In the genomic region with DNA sequence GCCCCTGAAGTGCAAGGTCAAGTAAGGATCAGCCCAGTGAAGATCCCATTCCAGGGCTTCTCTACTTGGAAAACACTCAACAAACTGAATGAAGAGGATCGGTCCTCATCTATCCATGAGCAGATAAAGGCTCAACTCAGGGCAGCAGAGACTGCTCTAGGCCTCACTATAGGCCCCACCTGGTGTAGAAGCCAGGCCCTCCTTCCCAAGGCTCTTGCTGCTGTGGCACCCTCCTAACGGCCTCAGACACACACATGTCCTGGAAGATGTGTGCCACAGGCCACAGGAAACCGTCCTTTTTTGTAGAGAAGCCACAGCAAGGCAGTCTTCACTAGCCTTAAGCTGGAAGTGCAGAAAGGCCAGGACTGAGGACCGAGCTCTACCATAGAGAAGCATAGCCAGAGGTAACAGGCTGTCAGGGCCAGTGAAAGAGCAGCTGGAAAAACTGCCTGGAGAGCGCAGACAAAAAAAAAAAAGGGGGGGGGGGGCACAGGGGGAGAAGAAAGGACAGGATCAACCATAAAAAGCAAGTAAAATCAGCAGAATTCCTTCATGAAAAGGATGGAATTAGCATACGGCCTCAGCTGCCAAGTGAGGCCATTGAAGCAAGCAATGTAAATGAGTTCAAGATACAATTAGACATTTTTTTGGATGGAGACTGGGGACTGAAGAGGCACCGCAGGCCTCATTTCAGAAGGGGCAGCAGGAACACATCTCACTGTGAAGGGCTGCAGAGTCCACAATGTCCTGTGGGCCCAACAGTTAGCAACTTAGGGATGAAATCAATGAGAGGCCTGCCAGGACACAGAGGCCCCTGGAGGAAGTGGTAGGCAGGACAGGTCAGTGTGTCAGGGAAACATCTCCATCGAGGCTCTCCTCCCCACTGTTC, we compare ENCODE assay signal across 8 mouse cellular contexts. TPM values are rescaled to one million over a fixed set of nuclear protein-coding genes. Genes with fewer than 3 reads are reported as not detected.
DNase-seq lines count a peak whose midpoint lies in the region; ATAC-seq and TF ChIP-seq lines count a peak whose summit lies in the region.
"Had no signal": no experiment of that assay in that cellular context is flagged by ENCODE, and none has a peak within 500 bp of the region (broad histone marks: within the 10 kb centered on the region; RNA-seq: fewer than 3 reads in every experiment).

No protein-coding gene starts in this region.

- no peaks in the 10 kb centered on the region for H3K27me3 ChIP-seq in lung, embryonic 14.5 days (ENCODE audit: insufficient read depth, low read length)
- H3K27me3 ChIP-seq in forebrain, embryonic 12.5 days = no peaks in the 10 kb centered on the region
- no peaks in the 10 kb centered on the region for H3K27me3 ChIP-seq in intestine, embryonic 14.5 days (replicated peaks; ENCODE audit: control insufficient read depth, insufficient read depth, low read length)
- no peaks in the 10 kb centered on the region for H3K27me3 ChIP-seq in neural tube, embryonic 15.5 days (replicated peaks)

- no peaks in the 10 kb centered on the region for H3K9me3 ChIP-seq in lung, embryonic 14.5 days (ENCODE audit: low read depth, low read length)
- H3K9me3 ChIP-seq in forebrain, embryonic 12.5 days = no peaks in the 10 kb centered on the region
- no peaks in the 10 kb centered on the region for H3K9me3 ChIP-seq in intestine, embryonic 14.5 days (ENCODE audit: control insufficient read depth, low read length)
- no peaks in the 10 kb centered on the region for H3K9me3 ChIP-seq in neural tube, embryonic 15.5 days (replicated peaks)

- no peak overlapping the region for H3K4me2 ChIP-seq in lung, embryonic 14.5 days
- 0 out of 2 replicates have a peak overlapping the region, but pooled peaks have one; percentile 4 for H3K4me2 ChIP-seq in forebrain, embryonic 12.5 days
- no peak overlapping the region for H3K4me2 ChIP-seq in intestine, embryonic 14.5 days (ENCODE audit: low read length)
- no peak overlapping the region for H3K4me2 ChIP-seq in neural tube, embryonic 15.5 days

- 62% methylated on average over 8 of the region's 8 CpGs for WGBS in lung, embryonic 14.5 days
- WGBS in forebrain, embryonic 12.5 days = 29% methylated on average over 8 of the region's 8 CpGs
- WGBS in intestine, embryonic 14.5 days = 69% methylated on average over 8 of the region's 8 CpGs
- 30% methylated on average over 8 of the region's 8 CpGs for WGBS in neural tube, embryonic 15.5 days

- no peaks in the 10 kb centered on the region for H3K36me3 ChIP-seq in lung, embryonic 14.5 days (ENCODE audit: insufficient read depth)
- no peaks in the 10 kb centered on the region for H3K36me3 ChIP-seq in forebrain, embryonic 12.5 days (replicated peaks)
- no peaks in the 10 kb centered on the region for H3K36me3 ChIP-seq in intestine, embryonic 14.5 days (ENCODE audit: control insufficient read depth, insufficient read depth, low read length)
- H3K36me3 ChIP-seq in neural tube, embryonic 15.5 days = no peaks in the 10 kb centered on the region

- H3K27ac ChIP-seq in lung, embryonic 14.5 days (ENCODE audit: low read depth) = peak overlapping the region; percentile 68
- peak overlapping the region; percentile 91 for H3K27ac ChIP-seq in forebrain, embryonic 12.5 days
- peak overlapping the region; percentile 47 for H3K27ac ChIP-seq in intestine, embryonic 14.5 days (ENCODE audit: low read depth)
- peak overlapping the region; percentile 64; the same call in 1 of the 2 replicates for H3K27ac ChIP-seq in neural tube, embryonic 15.5 days (replicated peaks)

- no peak overlapping the region for H3K4me3 ChIP-seq in lung, embryonic 14.5 days (ENCODE audit: low read depth, low read length)
- no peak overlapping the region for H3K4me3 ChIP-seq in forebrain, embryonic 12.5 days (replicated peaks)
- no peak overlapping the region for H3K4me3 ChIP-seq in intestine, embryonic 14.5 days (ENCODE audit: low read depth, low read length)
- no peak overlapping the region for H3K4me3 ChIP-seq in neural tube, embryonic 15.5 days (replicated peaks)

- ATAC-seq in lung, embryonic 14.5 days (ENCODE audit: insufficient read depth) = peak; percentile 59
- ATAC-seq in forebrain, embryonic 12.5 days (ENCODE audit: low FRiP score) = peak; percentile 69
- ATAC-seq in intestine, embryonic 14.5 days (replicated peaks; ENCODE audit: low FRiP score, low TSS enrichment, low read depth) = no peak
- ATAC-seq in neural tube, embryonic 15.5 days (ENCODE audit: low FRiP score) = no peak

- H3K4me1 ChIP-seq in lung, embryonic 14.5 days (ENCODE audit: insufficient read depth) = peaks cover 15% of the 10 kb centered on the region
- peaks cover 39% of the 10 kb centered on the region for H3K4me1 ChIP-seq in forebrain, embryonic 12.5 days
- H3K4me1 ChIP-seq in intestine, embryonic 14.5 days (replicated peaks; ENCODE audit: control insufficient read depth, insufficient read depth, low read length) = peaks cover 20% of the 10 kb centered on the region
- peaks cover 13% of the 10 kb centered on the region for H3K4me1 ChIP-seq in neural tube, embryonic 15.5 days

- peak; percentile 65 for DNase-seq in lung, embryonic 14.5 days
- DNase-seq in lung, postnatal 10 days = no peak
- DNase-seq in intestine, embryonic 14.5 days (ENCODE audit: low spot score) = no peak
- DNase-seq in embryo, embryonic 11 days = no peak
- DNase-seq in cerebellum, adult 9-11 months = no peak
- DNase-seq: cerebellum, adult 11-12 months had no signal

- no peak for TF ChIP-seq CTCF in lung, embryonic 14.5 days (IDR thresholded peaks at IDR 0.05; ENCODE audit: low read depth)

- no peak overlapping the region for H3K9ac ChIP-seq in lung, embryonic 14.5 days
- H3K9ac ChIP-seq in forebrain, embryonic 12.5 days = no peak overlapping the region
- H3K9ac ChIP-seq in intestine, embryonic 14.5 days (ENCODE audit: low read length) = no peak overlapping the region
- no peak overlapping the region for H3K9ac ChIP-seq in neural tube, embryonic 15.5 days (replicated peaks)

RNA-seq across cellular contexts. Expression of a gene that starts 58.3 kb away (rescaled TPM):
- 44.6 and 48.2 TPM in 2 replicates for polyA plus RNA-seq in lung, embryonic 14.5 days (2014; fragmentation: Nextera tagmentation; extraction: Ambion mirVana)
- polyA plus RNA-seq in forebrain, embryonic 12.5 days (2016; fragmentation: Nextera tagmentation; extraction: Ambion mirVana) = 33.7 and 34.7 TPM in 2 replicates
- polyA plus RNA-seq in intestine, embryonic 14.5 days (2014; fragmentation: Nextera tagmentation; extraction: Ambion mirVana) = 45.1 and 53.4 TPM in 2 replicates
- polyA plus RNA-seq in neural tube, embryonic 15.5 days (2015; fragmentation: Nextera tagmentation; extraction: Ambion mirVana) = 27.3 and 32.4 TPM in 2 replicates

Comparison
In these comparisons a context has a peak if more than half of its experiments do, and no peak if none do; other contexts are left out.
1. ATAC-seq: peak in lung, embryonic 14.5 days (single experiment) and forebrain, embryonic 12.5 days (single experiment); none in intestine, embryonic 14.5 days (single experiment) and neural tube, embryonic 15.5 days (single experiment).
2. Peak in every context shown above with its lines, with median percentiles within 50 percentile points of each other: H3K27ac ChIP-seq.